Mouse (Mus musculus) heart, adult 2 months (tissue): Measurements from ENCODE around the gene Tex30.

Source experiments
- CTCF ChIP-seq: fragments of 200-600 bp; IDR thresholded peaks from 2 replicates; pipeline ENCODE4 v1.8.1; 2022; ENCODE audit warnings: antibody characterized with exemption, mild to moderate bottlenecking, moderate library complexity
- POLR2A ChIP-seq: fragments of 200-500 bp; IDR thresholded peaks from 2 replicates; pipeline ENCODE4 v1.6.1; 2011; ENCODE audit warnings: mild to moderate bottlenecking, low read depth, low read length, control low read depth; ENCODE audit not compliant: insufficient read depth

DNA sequence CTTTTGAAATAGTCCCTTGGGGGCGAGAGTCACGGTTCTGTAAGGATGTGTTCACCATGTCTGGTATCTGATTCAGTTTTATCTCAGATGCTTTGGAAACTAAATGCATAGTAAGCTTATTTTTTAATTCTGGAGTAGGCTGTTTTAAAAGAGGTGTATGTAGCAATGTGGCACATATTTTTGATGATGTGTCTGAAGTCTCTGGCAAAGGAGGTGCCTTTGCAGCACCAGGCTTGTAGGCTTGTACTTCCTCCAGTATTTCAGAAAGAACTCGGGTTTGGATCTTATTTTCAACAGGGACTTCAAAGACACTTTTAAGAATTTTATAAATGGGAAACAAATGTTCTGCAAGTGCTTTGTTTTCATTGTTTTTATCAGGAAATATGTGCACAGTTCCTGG, 44.4 kb downstream of the Tex30 start:
- TF ChIP-seq CTCF (no peak), POLR2A (no peak)
